Mouse (Mus musculus): ENCODE results near the gene Asns. TPM values are rescaled to one million over a fixed set of nuclear protein-coding genes. Genes with fewer than 3 reads are reported as not detected.

Gene Asns
- 10 to 100 TPM; 38.4 to 40.9 TPM for total RNA-seq (2023)

DNA sequence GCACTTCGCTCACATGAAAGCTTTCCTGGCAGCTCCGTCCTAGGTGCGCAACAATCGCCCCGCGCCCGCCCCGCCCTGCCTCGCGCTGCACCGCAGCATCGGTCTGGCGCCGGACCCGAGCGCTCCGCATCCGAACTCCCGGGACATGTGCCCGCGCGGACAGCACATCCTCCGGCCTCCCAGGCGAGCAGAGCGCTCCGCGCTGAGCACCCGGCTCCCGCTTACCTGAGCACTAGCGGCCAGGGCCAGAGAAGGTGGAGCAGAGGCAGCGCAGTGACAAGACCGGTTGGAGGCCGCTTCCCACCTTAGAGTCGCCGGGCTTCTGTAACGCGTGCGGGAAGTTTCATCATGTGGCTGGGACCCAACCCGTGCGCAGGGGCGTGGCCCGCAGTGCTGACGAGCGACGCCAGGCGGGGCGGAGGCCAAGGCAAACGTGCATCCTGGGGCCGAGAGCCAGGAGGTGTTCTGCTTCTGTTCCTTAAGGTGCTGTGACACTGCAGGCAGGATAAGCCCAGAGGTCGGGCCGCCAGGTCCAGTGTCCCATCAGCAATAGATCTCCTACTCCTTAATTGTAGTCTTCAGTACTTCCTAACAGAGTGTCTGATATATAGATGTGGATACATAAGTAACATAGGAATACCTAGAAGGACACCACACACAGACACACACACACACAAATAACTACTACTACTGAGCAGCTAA lies at the start of gene Asns:
TSS of gene Asns (minus strand) at position 371 of the 702 bp plus-strand sequence.

Other genes starting within 250 kb of the Asns start
- gene Tac1, start 138.4 kb downstream of the Asns start, total RNA-seq (2023) = not detected
- 10 to 100 TPM; 27.5 to 28.3 TPM for gene C1galt1, start 151.6 kb upstream of the Asns start, total RNA-seq (2023)

All from neutrophil, adult 83 days (primary cell).